ENCODE assay signal across 7 mouse cellular contexts in genomic region chr4:147867563-147868449, GRCm38 (mm10). TPM values are rescaled to one million over a fixed set of nuclear protein-coding genes. Genes with fewer than 3 reads are reported as not detected.
DNase-seq lines count a peak whose midpoint lies in the region; ATAC-seq lines count a peak whose summit lies in the region.

No protein-coding gene starts in this region.

- H3K36me3 ChIP-seq in lung, embryonic 16.5 days (ENCODE audit: control insufficient read depth, insufficient read depth, low read length), result peaks cover 30% of the 10 kb centered on the region
- H3K36me3 ChIP-seq in embryonic facial prominence, embryonic 14.5 days (ENCODE audit: control insufficient read depth, insufficient read depth, low read length), result peaks cover 30% of the 10 kb centered on the region
- peaks cover 66% of the 10 kb centered on the region for H3K36me3 ChIP-seq in limb, embryonic 10.5 days
- peaks cover 18% of the 10 kb centered on the region for H3K36me3 ChIP-seq in neural tube, embryonic 14.5 days (ENCODE audit: control insufficient read depth, insufficient read depth, low read length)

- DNase-seq in lung, adult 18-20 months, result no peak
- peak; percentile 21 for DNase-seq in embryonic facial prominence, embryonic 14.5 days (ENCODE audit: low spot score)
- no peak for DNase-seq in limb, embryonic 10.5 days (ENCODE audit: low spot score)
- DNase-seq in frontal cortex, postnatal 36 days (ENCODE audit: low spot score in 2 of 2), result no peak

- H3K4me3 ChIP-seq in lung, embryonic 16.5 days (ENCODE audit: low read length), result peak overlapping the region; percentile 77
- peak overlapping the region; percentile 89 for H3K4me3 ChIP-seq in embryonic facial prominence, embryonic 14.5 days (ENCODE audit: low read depth, low read length)
- H3K4me3 ChIP-seq in limb, embryonic 10.5 days, result peak overlapping the region; percentile 96
- H3K4me3 ChIP-seq in neural tube, embryonic 14.5 days (ENCODE audit: low read depth, low read length), result peak overlapping the region; percentile 60

- H3K4me2 ChIP-seq in lung, embryonic 16.5 days (ENCODE audit: low read depth, low read length), result peak overlapping the region; percentile 65
- peak overlapping the region; percentile 86 for H3K4me2 ChIP-seq in embryonic facial prominence, embryonic 14.5 days (ENCODE audit: low read depth, low read length)
- H3K4me2 ChIP-seq in neural tube, embryonic 14.5 days (ENCODE audit: low read depth, low read length), result peak overlapping the region; percentile 88

- H3K27me3 ChIP-seq in lung, embryonic 16.5 days (ENCODE audit: control insufficient read depth, insufficient read depth, low read depth, low read length), result no peaks in the 10 kb centered on the region
- H3K27me3 ChIP-seq in embryonic facial prominence, embryonic 14.5 days (replicated peaks; ENCODE audit: control insufficient read depth, insufficient read depth, low read length), result no peaks in the 10 kb centered on the region
- H3K27me3 ChIP-seq in limb, embryonic 10.5 days (ENCODE audit: low read depth, poor library complexity, severe bottlenecking), result no peaks in the 10 kb centered on the region
- H3K27me3 ChIP-seq in neural tube, embryonic 14.5 days (ENCODE audit: control insufficient read depth, insufficient read depth, low read length), result no peaks in the 10 kb centered on the region

- 0 out of 2 replicates have a peak, but pooled peaks cover 3% of the 10 kb centered on the region for H3K9me3 ChIP-seq in lung, embryonic 16.5 days (ENCODE audit: control insufficient read depth, low read length)
- H3K9me3 ChIP-seq in embryonic facial prominence, embryonic 14.5 days (ENCODE audit: control insufficient read depth, low read length), result no peaks in the 10 kb centered on the region
- no peaks in the 10 kb centered on the region for H3K9me3 ChIP-seq in limb, embryonic 10.5 days (replicated peaks)
- no peaks in the 10 kb centered on the region for H3K9me3 ChIP-seq in neural tube, embryonic 14.5 days (ENCODE audit: control insufficient read depth, low read length)

- H3K27ac ChIP-seq in lung, embryonic 16.5 days (ENCODE audit: low read length), result peak overlapping the region; percentile 82
- peak overlapping the region; percentile 86 for H3K27ac ChIP-seq in embryonic facial prominence, embryonic 14.5 days (replicated peaks; ENCODE audit: low read depth, low read length)
- H3K27ac ChIP-seq in limb, embryonic 10.5 days, result peak overlapping the region; percentile 89
- H3K27ac ChIP-seq in neural tube, embryonic 14.5 days (ENCODE audit: low read depth, low read length), result peak overlapping the region; percentile 82

- peaks cover 15% of the 10 kb centered on the region for H3K4me1 ChIP-seq in lung, embryonic 16.5 days (replicated peaks; ENCODE audit: control insufficient read depth, insufficient read depth, low read length)
- H3K4me1 ChIP-seq in embryonic facial prominence, embryonic 14.5 days (ENCODE audit: control insufficient read depth, insufficient read depth, low read length), result peaks cover 13% of the 10 kb centered on the region; the same call in 1 of the 2 replicates
- peaks cover 23% of the 10 kb centered on the region for H3K4me1 ChIP-seq in limb, embryonic 10.5 days
- H3K4me1 ChIP-seq in neural tube, embryonic 14.5 days (ENCODE audit: control insufficient read depth, insufficient read depth, low read length), result peaks cover 16% of the 10 kb centered on the region

- peak overlapping the region; percentile 80 for H3K9ac ChIP-seq in lung, embryonic 16.5 days (ENCODE audit: low read length)
- H3K9ac ChIP-seq in embryonic facial prominence, embryonic 14.5 days (ENCODE audit: low read depth, low read length), result peak overlapping the region; percentile 83
- H3K9ac ChIP-seq in neural tube, embryonic 14.5 days (replicated peaks; ENCODE audit: low read depth, low read length), result peak overlapping the region; percentile 68

- ATAC-seq in lung, embryonic 16.5 days (ENCODE audit: low read depth), result no peak; the same call in 1 of the 2 replicates
- ATAC-seq in embryonic facial prominence, embryonic 14.5 days (ENCODE audit: low read depth), result no peak; the same call in 1 of the 2 replicates
- peak; percentile 5 for ATAC-seq in neural tube, embryonic 14.5 days (ENCODE audit: low read depth)
- no peak for ATAC-seq in granulocyte monocyte progenitor cell, adult 5-6 weeks (replicated peaks; ENCODE audit: poor library complexity, severe bottlenecking)

- 3% methylated on average over 22 of the region's 22 CpGs for WGBS in lung, embryonic 16.5 days
- WGBS in embryonic facial prominence, embryonic 14.5 days, result 8% methylated on average over 17 of the region's 22 CpGs
- WGBS in limb, embryonic 10.5 days, result 8% methylated on average over 22 of the region's 22 CpGs
- 7% methylated on average over 22 of the region's 22 CpGs for WGBS in neural tube, embryonic 14.5 days

RNA-seq across cellular contexts. Expression of gene Miip, which starts 0.8 kb away (rescaled TPM):
- 47.0 and 48.2 TPM in 2 replicates for polyA plus RNA-seq in lung, embryonic 16.5 days (2015; fragmentation: Nextera tagmentation; extraction: Ambion mirVana)
- polyA plus RNA-seq in embryonic facial prominence, embryonic 14.5 days (2014; fragmentation: Nextera tagmentation; extraction: Ambion mirVana), result 23.9 and 25.6 TPM in 2 replicates
- polyA plus RNA-seq in limb, embryonic 10.5 days (2016; fragmentation: Nextera tagmentation; extraction: Ambion mirVana), result 57.4 and 64.2 TPM in 2 replicates
- 22.8 and 29.0 TPM in 2 replicates for polyA plus RNA-seq in neural tube, embryonic 14.5 days (2014; fragmentation: Nextera tagmentation; extraction: Ambion mirVana)
- total RNA-seq in granulocyte monocyte progenitor cell, adult 5-6 weeks (2014; fragmentation: Nextera tagmentation), result 45.9 and 58.8 TPM in 2 replicates
- total RNA-seq in granulocyte monocyte progenitor cell, adult 5-6 weeks (2017), result 33.8 and 36.0 TPM in 2 replicates

RNA-seq across cellular contexts. Expression of gene Fv1, which starts 1.0 kb away (rescaled TPM):
- 7.3 and 9.5 TPM in 2 replicates for polyA plus RNA-seq in lung, embryonic 16.5 days (2015; fragmentation: Nextera tagmentation; extraction: Ambion mirVana)
- 5.2 and 5.5 TPM in 2 replicates for polyA plus RNA-seq in embryonic facial prominence, embryonic 14.5 days (2014; fragmentation: Nextera tagmentation; extraction: Ambion mirVana)
- polyA plus RNA-seq in limb, embryonic 10.5 days (2016; fragmentation: Nextera tagmentation; extraction: Ambion mirVana), result 13.5 and 13.7 TPM in 2 replicates
- 7.4 and 13.8 TPM in 2 replicates for polyA plus RNA-seq in neural tube, embryonic 14.5 days (2014; fragmentation: Nextera tagmentation; extraction: Ambion mirVana)
- 7.1 TPM in 1 of 2 replicates, not detected in the other for total RNA-seq in granulocyte monocyte progenitor cell, adult 5-6 weeks (2014; fragmentation: Nextera tagmentation)
- 13.5 and 16.2 TPM in 2 replicates for total RNA-seq in granulocyte monocyte progenitor cell, adult 5-6 weeks (2017)

RNA-seq across cellular contexts. Expression of gene Zfp933, which starts 19.6 kb away (rescaled TPM):
- 5.5 and 6.5 TPM in 2 replicates for polyA plus RNA-seq in lung, embryonic 16.5 days (2015; fragmentation: Nextera tagmentation; extraction: Ambion mirVana)
- 4.6 and 6.9 TPM in 2 replicates for polyA plus RNA-seq in embryonic facial prominence, embryonic 14.5 days (2014; fragmentation: Nextera tagmentation; extraction: Ambion mirVana)
- polyA plus RNA-seq in limb, embryonic 10.5 days (2016; fragmentation: Nextera tagmentation; extraction: Ambion mirVana), result 5.2 and 5.4 TPM in 2 replicates
- 6.6 and 9.6 TPM in 2 replicates for polyA plus RNA-seq in neural tube, embryonic 14.5 days (2014; fragmentation: Nextera tagmentation; extraction: Ambion mirVana)
- total RNA-seq in granulocyte monocyte progenitor cell, adult 5-6 weeks (2014; fragmentation: Nextera tagmentation), result 15.2 and 18.2 TPM in 2 replicates
- 8.5 and 10.4 TPM in 2 replicates for total RNA-seq in granulocyte monocyte progenitor cell, adult 5-6 weeks (2017)

RNA-seq across cellular contexts. Expression of gene Mfn2, which starts 36.7 kb away (rescaled TPM):
- 34.6 and 36.6 TPM in 2 replicates for polyA plus RNA-seq in lung, embryonic 16.5 days (2015; fragmentation: Nextera tagmentation; extraction: Ambion mirVana)
- 37.0 and 37.5 TPM in 2 replicates for polyA plus RNA-seq in embryonic facial prominence, embryonic 14.5 days (2014; fragmentation: Nextera tagmentation; extraction: Ambion mirVana)
- 29.7 and 31.5 TPM in 2 replicates for polyA plus RNA-seq in limb, embryonic 10.5 days (2016; fragmentation: Nextera tagmentation; extraction: Ambion mirVana)
- polyA plus RNA-seq in neural tube, embryonic 14.5 days (2014; fragmentation: Nextera tagmentation; extraction: Ambion mirVana), result 72.1 and 94.4 TPM in 2 replicates
- 34.4 and 38.9 TPM in 2 replicates for total RNA-seq in granulocyte monocyte progenitor cell, adult 5-6 weeks (2014; fragmentation: Nextera tagmentation)
- total RNA-seq in granulocyte monocyte progenitor cell, adult 5-6 weeks (2017), result 30.2 and 32.6 TPM in 2 replicates

RNA-seq across cellular contexts. Expression of gene Zfp984, which starts 58.2 kb away (rescaled TPM):
- polyA plus RNA-seq in lung, embryonic 16.5 days (2015; fragmentation: Nextera tagmentation; extraction: Ambion mirVana), result 5.7 and 6.2 TPM in 2 replicates
- 7.4 and 8.3 TPM in 2 replicates for polyA plus RNA-seq in embryonic facial prominence, embryonic 14.5 days (2014; fragmentation: Nextera tagmentation; extraction: Ambion mirVana)
- polyA plus RNA-seq in limb, embryonic 10.5 days (2016; fragmentation: Nextera tagmentation; extraction: Ambion mirVana), result 9.0 and 9.3 TPM in 2 replicates
- 4.3 and 5.3 TPM in 2 replicates for polyA plus RNA-seq in neural tube, embryonic 14.5 days (2014; fragmentation: Nextera tagmentation; extraction: Ambion mirVana)
- total RNA-seq in granulocyte monocyte progenitor cell, adult 5-6 weeks (2014; fragmentation: Nextera tagmentation), result 30.4 and 34.9 TPM in 2 replicates
- 31.6 and 37.0 TPM in 2 replicates for total RNA-seq in granulocyte monocyte progenitor cell, adult 5-6 weeks (2017)
